Mouse (Mus musculus): Measurements from ENCODE around the gene Asrgl1. TPM values are rescaled to one million over a fixed set of nuclear protein-coding genes. Genes with fewer than 3 reads are reported as not detected.
A peak's percentile ranks its signal among the peaks of the same experiment; 100 is the strongest.

The Asrgl1 gene
- polyA plus RNA-seq, 1 experiment from 2014 or later = 15.1 TPM

GRCm38 (mm10) chr19:9107379-9107755 lies 28.1 kb downstream of the Asrgl1 start:
- peak; percentile 40; the same call in 1 of the 2 replicates for ATAC-seq (ENCODE audit: low FRiP score, low TSS enrichment)
- peaks cover 10% of the 10 kb centered on the region; the same call in 1 of the 2 replicates for H3K4me1 ChIP-seq (ENCODE audit: control insufficient read depth, insufficient read depth, low read length)
- no peaks in the 10 kb centered on the region for H3K9me3 ChIP-seq (ENCODE audit: control insufficient read depth, low read length)
- H3K4me2 ChIP-seq (replicated peaks; ENCODE audit: low read depth, low read length) = no peak overlapping the region
- no peaks in the 10 kb centered on the region for H3K27me3 ChIP-seq (ENCODE audit: control insufficient read depth, insufficient read depth, low read length)
- no peak overlapping the region for H3K27ac ChIP-seq (ENCODE audit: low read depth, low read length)
- H3K4me3 ChIP-seq (ENCODE audit: low read length) = no peak overlapping the region
- no peak overlapping the region for H3K9ac ChIP-seq (ENCODE audit: low read depth, low read length)
- H3K36me3 ChIP-seq (ENCODE audit: control insufficient read depth, insufficient read depth, low read length) = no peaks in the 10 kb centered on the region
- 67% methylated on average over 1 of the region's 1 CpGs for WGBS

DNA sequence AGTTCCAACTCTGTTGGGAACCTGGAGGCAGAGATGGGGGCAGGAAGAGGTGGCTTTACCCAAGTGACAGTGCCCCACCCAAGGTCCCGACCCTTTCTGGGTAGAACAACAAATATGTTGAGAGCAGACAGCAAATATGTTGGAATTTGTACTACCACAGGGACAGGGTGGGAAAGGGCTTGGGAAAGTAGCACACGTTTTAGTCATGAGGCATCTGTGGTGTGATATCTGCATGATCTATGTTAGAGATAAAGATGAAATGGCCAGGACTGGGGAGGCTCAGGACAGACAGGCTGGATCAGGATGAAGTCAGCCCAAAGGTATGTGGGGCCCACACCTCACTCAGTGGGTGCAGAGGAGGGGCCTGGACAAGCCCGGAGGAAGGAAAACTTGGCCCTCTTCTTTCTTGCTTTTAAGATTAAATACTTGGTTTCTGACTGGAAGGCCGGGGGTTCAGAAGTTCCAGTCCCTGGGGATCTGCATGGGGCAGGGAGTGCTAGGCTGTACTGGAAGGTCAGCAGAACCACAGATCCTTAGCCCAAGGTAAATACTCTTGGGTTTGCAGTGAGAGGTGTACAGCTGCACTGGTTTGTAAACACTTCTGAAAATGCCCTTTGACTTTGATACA lies 28.6 kb downstream of the Asrgl1 start:
- peak; percentile 58; the same call in 1 of the 2 replicates for ATAC-seq (ENCODE audit: low FRiP score, low TSS enrichment)

DNA sequence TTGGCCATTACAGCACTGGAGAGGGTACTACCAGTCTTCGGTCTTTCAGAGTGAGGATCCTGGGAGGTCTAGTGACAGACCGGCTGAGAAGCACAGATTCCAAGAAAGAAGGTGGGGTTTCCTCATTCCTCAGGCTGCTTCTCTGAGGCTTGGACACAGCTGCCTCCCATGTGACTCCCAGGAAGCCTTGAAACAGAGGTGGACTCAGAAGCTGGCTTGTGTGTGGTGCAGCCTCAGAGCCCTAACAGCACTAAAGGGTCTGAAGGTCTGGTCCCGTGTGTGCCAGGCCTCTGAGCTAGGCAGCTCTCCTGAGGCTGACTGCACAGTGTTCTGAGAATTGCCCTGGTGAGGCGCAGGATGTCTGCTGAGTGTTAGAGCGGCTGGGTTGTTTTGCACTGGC lies 29.3 kb downstream of the Asrgl1 start:
- Histone ChIP-seq H3K36me3 (ENCODE audit: control insufficient read depth, insufficient read depth, low read length) (no peaks in the 10 kb centered on the region), H3K4me1 (ENCODE audit: control insufficient read depth, insufficient read depth, low read length) (peaks cover 10% of the 10 kb centered on the region; the same call in 1 of the 2 replicates), H3K9ac (ENCODE audit: low read depth, low read length) (no peak overlapping the region), H3K9me3 (ENCODE audit: control insufficient read depth, low read length) (no peaks in the 10 kb centered on the region), H3K4me2 (replicated peaks; ENCODE audit: low read depth, low read length) (no peak overlapping the region), H3K27me3 (ENCODE audit: control insufficient read depth, insufficient read depth, low read length) (no peaks in the 10 kb centered on the region), H3K4me3 (ENCODE audit: low read length) (no peak overlapping the region), H3K27ac (ENCODE audit: low read depth, low read length) (peak overlapping the region; percentile 43; the same call in 1 of the 2 replicates)
- WGBS = 68% methylated on average over 5 of the region's 5 CpGs
- ATAC-seq (ENCODE audit: low FRiP score, low TSS enrichment) = no peak

More for the DNA sequence above, 28.6 kb downstream of the Asrgl1 start:
- no peak overlapping the region for H3K4me3 ChIP-seq (ENCODE audit: low read length)
- peaks cover 10% of the 10 kb centered on the region; the same call in 1 of the 2 replicates for H3K4me1 ChIP-seq (ENCODE audit: control insufficient read depth, insufficient read depth, low read length)
- H3K27ac ChIP-seq (ENCODE audit: low read depth, low read length) = peak overlapping the region; percentile 43; the same call in 1 of the 2 replicates
- 31% methylated on average over 4 of the region's 4 CpGs for WGBS
- no peaks in the 10 kb centered on the region for H3K9me3 ChIP-seq (ENCODE audit: control insufficient read depth, low read length)
- H3K4me2 ChIP-seq (replicated peaks; ENCODE audit: low read depth, low read length) = no peak overlapping the region
- no peaks in the 10 kb centered on the region for H3K27me3 ChIP-seq (ENCODE audit: control insufficient read depth, insufficient read depth, low read length)
- H3K9ac ChIP-seq (ENCODE audit: low read depth, low read length) = no peak overlapping the region; the same call in 1 of the 2 replicates
- H3K36me3 ChIP-seq (ENCODE audit: control insufficient read depth, insufficient read depth, low read length) = no peaks in the 10 kb centered on the region

GRCm38 (mm10) chr19:9105101-9105685 lies 30.2 kb downstream of the Asrgl1 start:
- no peaks in the 10 kb centered on the region for H3K27me3 ChIP-seq (ENCODE audit: control insufficient read depth, insufficient read depth, low read length)
- H3K4me3 ChIP-seq (ENCODE audit: low read length) = no peak overlapping the region
- no peak for ATAC-seq (ENCODE audit: low FRiP score, low TSS enrichment)
- no peaks in the 10 kb centered on the region for H3K9me3 ChIP-seq (ENCODE audit: control insufficient read depth, low read length)
- H3K4me1 ChIP-seq (ENCODE audit: control insufficient read depth, insufficient read depth, low read length) = peaks cover 10% of the 10 kb centered on the region; the same call in 1 of the 2 replicates
- H3K4me2 ChIP-seq (replicated peaks; ENCODE audit: low read depth, low read length) = no peak overlapping the region
- no peaks in the 10 kb centered on the region for H3K36me3 ChIP-seq (ENCODE audit: control insufficient read depth, insufficient read depth, low read length)
- no peak overlapping the region for H3K27ac ChIP-seq (ENCODE audit: low read depth, low read length)
- no peak overlapping the region for H3K9ac ChIP-seq (ENCODE audit: low read depth, low read length)
- 69% methylated on average over 3 of the region's 3 CpGs for WGBS

- 82% methylated on average over 4 of the region's 4 CpGs for WGBS
Measured at GRCm38 (mm10) chr19:9103986-9104385, 31.4 kb downstream of the Asrgl1 start.

GRCm38 (mm10) chr19:9101062-9101457 lies 34.4 kb downstream of the Asrgl1 start:
- 74% methylated on average over 2 of the region's 2 CpGs for WGBS
- H3K4me3 ChIP-seq (ENCODE audit: low read length) = no peak overlapping the region
- ATAC-seq (ENCODE audit: low FRiP score, low TSS enrichment) = no peak
- H3K4me2 ChIP-seq (replicated peaks; ENCODE audit: low read depth, low read length) = no peak overlapping the region
- H3K4me1 ChIP-seq (ENCODE audit: control insufficient read depth, insufficient read depth, low read length) = no peaks in the 10 kb centered on the region
- H3K9ac ChIP-seq (ENCODE audit: low read depth, low read length) = no peak overlapping the region
- no peaks in the 10 kb centered on the region for H3K27me3 ChIP-seq (ENCODE audit: control insufficient read depth, insufficient read depth, low read length)
- H3K9me3 ChIP-seq (ENCODE audit: control insufficient read depth, low read length) = no peaks in the 10 kb centered on the region
- no peak overlapping the region for H3K27ac ChIP-seq (ENCODE audit: low read depth, low read length)
- H3K36me3 ChIP-seq (ENCODE audit: control insufficient read depth, insufficient read depth, low read length) = no peaks in the 10 kb centered on the region

More at GRCm38 (mm10) chr19:9103986-9104385, 31.4 kb downstream of the Asrgl1 start:
- Histone ChIP-seq H3K9me3 (ENCODE audit: control insufficient read depth, low read length) (no peaks in the 10 kb centered on the region), H3K27ac (ENCODE audit: low read depth, low read length) (no peak overlapping the region), H3K4me1 (ENCODE audit: control insufficient read depth, insufficient read depth, low read length) (peaks cover 10% of the 10 kb centered on the region; the same call in 1 of the 2 replicates), H3K4me2 (replicated peaks; ENCODE audit: low read depth, low read length) (no peak overlapping the region), H3K4me3 (ENCODE audit: low read length) (no peak overlapping the region), H3K27me3 (ENCODE audit: control insufficient read depth, insufficient read depth, low read length) (no peaks in the 10 kb centered on the region), H3K9ac (ENCODE audit: low read depth, low read length) (no peak overlapping the region), H3K36me3 (ENCODE audit: control insufficient read depth, insufficient read depth, low read length) (no peaks in the 10 kb centered on the region)
- no peak for ATAC-seq (ENCODE audit: low FRiP score, low TSS enrichment)

DNA sequence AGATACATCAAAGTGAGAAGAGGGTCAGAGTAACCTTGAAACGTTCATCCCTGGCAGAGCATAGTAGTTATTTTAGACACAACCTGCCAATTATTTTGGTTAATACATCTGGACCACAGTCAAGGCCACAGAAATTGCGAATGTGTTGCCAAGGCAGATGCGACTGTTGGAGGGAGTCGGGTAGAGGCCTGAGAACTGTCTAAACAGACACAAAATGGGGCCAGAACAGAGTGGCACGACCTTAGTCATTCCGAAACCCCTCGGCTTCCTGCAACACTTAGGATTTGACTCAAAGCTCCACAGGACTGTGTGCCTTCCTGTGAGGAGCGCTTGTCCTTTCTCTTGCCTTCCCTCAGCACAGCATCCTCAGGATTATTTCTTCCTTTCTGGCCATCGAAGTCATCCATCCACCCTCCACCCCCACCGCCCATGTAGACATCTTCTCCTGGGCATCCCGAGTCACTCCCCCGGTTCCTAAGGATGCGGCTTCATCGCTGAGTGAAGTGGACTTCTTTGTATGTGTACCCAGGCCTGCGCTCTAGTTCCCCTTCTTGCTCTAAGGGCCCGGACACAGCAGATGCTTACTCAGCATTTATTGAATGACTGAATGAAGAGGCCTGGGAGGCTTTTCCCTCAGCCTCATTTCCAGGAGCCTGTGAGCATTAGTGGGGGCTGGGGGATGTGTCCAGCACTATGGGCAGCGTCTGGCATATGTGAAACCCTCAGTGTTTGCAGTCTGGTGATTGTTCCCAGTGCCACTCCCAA lies 35.0 kb downstream of the Asrgl1 start:
- H3K4me2 ChIP-seq (replicated peaks; ENCODE audit: low read depth, low read length) = no peak overlapping the region
- ATAC-seq (ENCODE audit: low FRiP score, low TSS enrichment) = no peak
- H3K9ac ChIP-seq (ENCODE audit: low read depth, low read length) = no peak overlapping the region
- H3K9me3 ChIP-seq (ENCODE audit: control insufficient read depth, low read length) = no peaks in the 10 kb centered on the region
- H3K4me1 ChIP-seq (ENCODE audit: control insufficient read depth, insufficient read depth, low read length) = no peaks in the 10 kb centered on the region
- H3K27me3 ChIP-seq (ENCODE audit: control insufficient read depth, insufficient read depth, low read length) = no peaks in the 10 kb centered on the region
- no peak overlapping the region for H3K4me3 ChIP-seq (ENCODE audit: low read length)
- H3K27ac ChIP-seq (ENCODE audit: low read depth, low read length) = no peak overlapping the region
- 85% methylated on average over 17 of the region's 17 CpGs for WGBS
- no peaks in the 10 kb centered on the region for H3K36me3 ChIP-seq (ENCODE audit: control insufficient read depth, insufficient read depth, low read length)

- Histone ChIP-seq H3K4me2 (replicated peaks; ENCODE audit: low read depth, low read length) (no peak overlapping the region), H3K9me3 (ENCODE audit: control insufficient read depth, low read length) (no peaks in the 10 kb centered on the region), H3K27me3 (ENCODE audit: control insufficient read depth, insufficient read depth, low read length) (no peaks in the 10 kb centered on the region), H3K27ac (ENCODE audit: low read depth, low read length) (no peak overlapping the region), H3K4me3 (ENCODE audit: low read length) (no peak overlapping the region), H3K9ac (ENCODE audit: low read depth, low read length) (no peak overlapping the region), H3K4me1 (ENCODE audit: control insufficient read depth, insufficient read depth, low read length) (no peaks in the 10 kb centered on the region), H3K36me3 (ENCODE audit: control insufficient read depth, insufficient read depth, low read length) (no peaks in the 10 kb centered on the region)
- no peak for ATAC-seq (ENCODE audit: low FRiP score, low TSS enrichment)
- whole genome bisulfite sequencing = 89% methylated on average over 8 of the region's 8 CpGs
Measured at GRCm38 (mm10) chr19:9099751-9100150, 35.7 kb downstream of the Asrgl1 start.

DNA sequence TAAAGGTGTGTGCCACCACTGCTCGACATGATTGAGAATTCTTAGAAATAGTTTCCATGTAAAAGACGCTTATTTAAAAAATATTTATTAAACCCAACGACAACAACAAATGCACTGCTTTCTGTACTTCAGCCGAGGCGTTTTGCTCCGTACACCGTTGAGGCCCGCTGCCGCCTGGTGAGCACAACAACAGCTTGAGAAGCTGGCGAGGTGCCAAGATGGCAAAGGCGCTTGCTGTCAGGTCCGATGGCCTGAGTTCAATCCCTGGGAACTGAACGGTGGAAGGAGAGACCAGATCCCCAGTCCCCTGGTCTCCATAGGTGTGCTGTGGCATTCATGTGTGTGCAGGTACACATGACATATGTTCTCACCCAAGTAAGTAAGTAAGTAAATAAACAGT lies 38.0 kb downstream of the Asrgl1 start:
- Histone ChIP-seq H3K4me3 (ENCODE audit: low read length) (no peak overlapping the region), H3K36me3 (ENCODE audit: control insufficient read depth, insufficient read depth, low read length) (no peaks in the 10 kb centered on the region), H3K9ac (ENCODE audit: low read depth, low read length) (no peak overlapping the region), H3K27me3 (ENCODE audit: control insufficient read depth, insufficient read depth, low read length) (no peaks in the 10 kb centered on the region), H3K27ac (ENCODE audit: low read depth, low read length) (no peak overlapping the region), H3K9me3 (ENCODE audit: control insufficient read depth, low read length) (no peaks in the 10 kb centered on the region), H3K4me2 (replicated peaks; ENCODE audit: low read depth, low read length) (no peak overlapping the region), H3K4me1 (ENCODE audit: control insufficient read depth, insufficient read depth, low read length) (no peaks in the 10 kb centered on the region)
- WGBS = 88% methylated on average over 13 of the region's 13 CpGs
- no peak for ATAC-seq (ENCODE audit: low FRiP score, low TSS enrichment)

All from kidney, embryonic 14.5 days (tissue).